Mouse (Mus musculus) hindbrain, embryonic 11.5 days (tissue): ENCODE results near the gene Prkg1. TPM values are rescaled to one million over a fixed set of nuclear protein-coding genes. Genes with fewer than 3 reads are reported as not detected.

ENCODE experiments used
- ATAC-seq: fragments of 200-750 bp; cut with Nextera tagmentation; 2 replicates; pipeline ENCODE4 v1.8.0; 2017; ENCODE audit warnings: mild to moderate bottlenecking, moderate TSS enrichment, moderate library complexity; ENCODE audit not compliant: low FRiP score
- DNase-seq: peaks from one replicate; pipeline ENCODE4 v3.0.0-alpha.2; 2015; ENCODE audit warnings: low spot score
- H3K27ac ChIP-seq: fragments of 300-500 bp; sonication (generic); 2 replicates; pipeline ENCODE4 v1.5.1; 2014; ENCODE audit warnings: mild to moderate bottlenecking, low read depth, low read length
- H3K27me3 ChIP-seq: fragments of 300-500 bp; sonication (generic); 2 replicates; pipeline ENCODE4 v1.6.1; 2014; ENCODE audit warnings: mild to moderate bottlenecking, low read length, moderate library complexity, mixed read lengths; ENCODE audit not compliant: control insufficient read depth, insufficient read depth
- H3K36me3 ChIP-seq: fragments of 300-500 bp; sonication (generic); 2 replicates; pipeline ENCODE4 v1.6.1; 2014; ENCODE audit warnings: mild to moderate bottlenecking, low read length, moderate library complexity, mixed read lengths; ENCODE audit not compliant: control insufficient read depth, insufficient read depth
- H3K4me1 ChIP-seq: fragments of 300-500 bp; sonication (generic); replicated peaks from 2 replicates; pipeline ENCODE4 v1.6.1; 2014; ENCODE audit warnings: low read length, mixed read lengths; ENCODE audit not compliant: control insufficient read depth, insufficient read depth
- H3K4me2 ChIP-seq: fragments of 300-500 bp; sonication (generic); replicated peaks from 2 replicates; pipeline ENCODE4 v1.6.1; 2014; ENCODE audit warnings: mild to moderate bottlenecking, low read depth, low read length
- H3K4me3 ChIP-seq: fragments of 300-500 bp; sonication (generic); 2 replicates; pipeline ENCODE4 v1.5.1; 2014; ENCODE audit warnings: low read depth, low read length
- H3K9ac ChIP-seq: fragments of 300-500 bp; sonication (generic); 2 replicates; pipeline ENCODE4 v1.6.1; 2014; ENCODE audit warnings: low read depth, low read length
- H3K9me3 ChIP-seq: fragments of 300-500 bp; sonication (generic); 2 replicates; pipeline ENCODE4 v1.6.1; 2016; ENCODE audit warnings: low read length; ENCODE audit not compliant: control insufficient read depth
- WGBS: fragments of 180-500 bp; shearing (Covaris S2); extraction: QIAGEN DNeasy Blood & Tissue Kit; methylation state at CpG from one replicate; pipeline ENCODE4 v1.1.7; 2014; 5-methylcytosine and 5-hydroxymethylcytosine counted together
- polyA plus RNA-seq: library from polyadenylated mRNA; unstranded; fragments of >200 nt; fragmentation: Nextera tagmentation; extraction: Ambion mirVana; gene quantifications from 2 replicates; pipeline ENCODE4 v1.2.1, GENCODE M21; 2014

Prkg1 gene
- polyA plus RNA-seq, 1 experiment from 2014 or later = 8.6 TPM

GRCm38 (mm10) chr19:31703991-31704390 lies 60.8 kb downstream of the Prkg1 start:
- DNase-seq (no peak), ATAC-seq (no peak)
- H3K4me1 ChIP-seq = no peaks in the 10 kb centered on the region
- no peaks in the 10 kb centered on the region for H3K9me3 ChIP-seq
- H3K27ac ChIP-seq = no peak overlapping the region
- no peak overlapping the region for H3K4me3 ChIP-seq
- no peaks in the 10 kb centered on the region for H3K27me3 ChIP-seq
- H3K9ac ChIP-seq = no peak overlapping the region
- no peaks in the 10 kb centered on the region for H3K36me3 ChIP-seq
- H3K4me2 ChIP-seq = no peak overlapping the region

- no peak overlapping the region for H3K4me2 ChIP-seq
- DNase-seq = no peak
- H3K36me3 ChIP-seq = no peaks in the 10 kb centered on the region
- no peaks in the 10 kb centered on the region for H3K27me3 ChIP-seq
- H3K9me3 ChIP-seq = no peaks in the 10 kb centered on the region
- no peaks in the 10 kb centered on the region for H3K4me1 ChIP-seq
- no peak overlapping the region for H3K27ac ChIP-seq
- WGBS = 74% methylated on average over 6 of the region's 6 CpGs
- no peak for ATAC-seq
- no peak overlapping the region for H3K4me3 ChIP-seq
- no peak overlapping the region for H3K9ac ChIP-seq
Measured at GRCm38 (mm10) chr19:31698916-31699315, 65.9 kb downstream of the Prkg1 start.

GRCm38 (mm10) chr19:31680821-31681220 lies 84.0 kb downstream of the Prkg1 start:
- H3K4me3 ChIP-seq = no peak overlapping the region
- H3K9me3 ChIP-seq = no peaks in the 10 kb centered on the region
- H3K4me2 ChIP-seq = no peak overlapping the region
- no peak for ATAC-seq
- no peak overlapping the region for H3K27ac ChIP-seq
- no peaks in the 10 kb centered on the region for H3K36me3 ChIP-seq
- no peaks in the 10 kb centered on the region for H3K27me3 ChIP-seq
- no peak overlapping the region for H3K9ac ChIP-seq
- no peaks in the 10 kb centered on the region for H3K4me1 ChIP-seq
- peak; percentile 50 for DNase-seq
- 40% methylated on average over 1 of the region's 1 CpGs for WGBS

- 45% methylated on average over 5 of the region's 5 CpGs for WGBS
- Histone ChIP-seq H3K9me3 (no peaks in the 10 kb centered on the region), H3K27me3 (no peaks in the 10 kb centered on the region), H3K4me2 (no peak overlapping the region), H3K9ac (no peak overlapping the region), H3K36me3 (no peaks in the 10 kb centered on the region), H3K4me1 (no peaks in the 10 kb centered on the region), H3K27ac (no peak overlapping the region), H3K4me3 (no peak overlapping the region)
- DNase-seq = no peak
- ATAC-seq = no peak
Measured at GRCm38 (mm10) chr19:31678324-31678723, 86.5 kb downstream of the Prkg1 start.

- Histone ChIP-seq H3K4me3 (no peak overlapping the region), H3K9ac (no peak overlapping the region), H3K36me3 (no peaks in the 10 kb centered on the region), H3K9me3 (no peaks in the 10 kb centered on the region), H3K27ac (no peak overlapping the region), H3K4me1 (no peaks in the 10 kb centered on the region), H3K27me3 (no peaks in the 10 kb centered on the region), H3K4me2 (no peak overlapping the region)
- WGBS = 80% methylated on average over 5 of the region's 5 CpGs
- DNase-seq = no peak
- no peak for ATAC-seq
Measured at GRCm38 (mm10) chr19:31671726-31672125, 93.1 kb downstream of the Prkg1 start.

- Histone ChIP-seq H3K27ac (no peak overlapping the region), H3K9me3 (no peaks in the 10 kb centered on the region), H3K9ac (peak overlapping the region; percentile 68; the same call in 1 of the 2 replicates), H3K36me3 (no peaks in the 10 kb centered on the region), H3K4me1 (peaks cover 3% of the 10 kb centered on the region; the same call in 1 of the 2 replicates), H3K27me3 (no peaks in the 10 kb centered on the region), H3K4me2 (peak overlapping the region; percentile 97), H3K4me3 (peak overlapping the region; percentile 57)
- peak; percentile 13 for DNase-seq
- peak; percentile 8; the same call in 1 of the 2 replicates for ATAC-seq
- WGBS = 5% methylated on average over 8 of the region's 8 CpGs
Measured at GRCm38 (mm10) chr19:31665007-31665406, 99.8 kb downstream of the Prkg1 start.

- Histone ChIP-seq H3K9ac (peak overlapping the region; percentile 68), H3K4me3 (peak overlapping the region; percentile 57), H3K9me3 (no peaks in the 10 kb centered on the region), H3K27me3 (no peaks in the 10 kb centered on the region), H3K4me2 (peak overlapping the region; percentile 97), H3K36me3 (no peaks in the 10 kb centered on the region), H3K27ac (no peak overlapping the region), H3K4me1 (peaks cover 3% of the 10 kb centered on the region; the same call in 1 of the 2 replicates)
- WGBS = under 1% methylated on average over 52 of the region's 52 CpGs
- ATAC-seq = peak; percentile 86
- DNase-seq = peak; percentile 80
Measured at GRCm38 (mm10) chr19:31664159-31664991, 100.5 kb downstream of the Prkg1 start.

GRCm38 (mm10) chr19:31663437-31664158 lies 101.2 kb downstream of the Prkg1 start:
- H3K4me3 ChIP-seq = peak overlapping the region; percentile 57

More at GRCm38 (mm10) chr19:31663437-31664158, 101.2 kb downstream of the Prkg1 start:
- no peaks in the 10 kb centered on the region for H3K9me3 ChIP-seq
- DNase-seq = peak; percentile 70
- H3K4me1 ChIP-seq = peaks cover 3% of the 10 kb centered on the region; the same call in 1 of the 2 replicates
- ATAC-seq = peak; percentile 92
- WGBS = 6% methylated on average over 32 of the region's 39 CpGs
- H3K36me3 ChIP-seq = no peaks in the 10 kb centered on the region
- H3K27me3 ChIP-seq = no peaks in the 10 kb centered on the region
- peak overlapping the region; percentile 68 for H3K9ac ChIP-seq
- H3K4me2 ChIP-seq = peak overlapping the region; percentile 97
- H3K27ac ChIP-seq = no peak overlapping the region
